Mouse (Mus musculus): ENCODE data around the gene 2510002D24Rik.
A peak's percentile ranks its signal among the peaks of the same experiment; 100 is the strongest.

2510002D24Rik gene

GRCm38 (mm10) chr16:18836468-18837208 is at the start of gene 2510002D24Rik, which contains the start of gene Gm28539:
2510002D24Rik (plus strand) TSS chr16:18836578.
Gm28539 (plus strand) TSS chr16:18836584.
- DNase-seq (ENCODE audit: low read depth, low spot score): peak; percentile 99

DNA sequence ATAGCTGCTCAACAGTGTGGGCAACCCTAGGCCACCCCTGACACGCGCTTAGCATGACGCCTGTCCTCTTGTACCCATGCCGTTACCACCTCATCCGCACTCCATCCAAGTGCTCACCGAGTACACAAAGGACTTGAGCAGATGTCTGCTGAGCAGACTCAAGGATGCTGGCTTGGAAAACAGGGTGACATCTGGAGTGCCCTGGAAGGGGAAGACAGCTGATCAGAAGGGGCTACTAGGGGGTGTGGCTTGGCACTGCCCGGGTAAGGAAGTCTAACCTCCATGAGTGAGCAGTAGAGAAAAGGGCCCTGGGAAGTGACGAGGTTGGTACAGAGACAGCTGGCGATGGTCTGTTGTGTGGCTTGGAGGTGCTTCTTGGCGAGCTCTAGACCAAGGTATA is 49.7 kb upstream of the 2510002D24Rik start:
- no peak for DNase-seq (ENCODE audit: low read depth, low spot score)

GRCm38 (mm10) chr16:18788627-18789406 is 47.6 kb upstream of the 2510002D24Rik start:
- no peak for DNase-seq (ENCODE audit: low read depth, low spot score)

GRCm38 (mm10) chr16:18795223-18795899 is 41.0 kb upstream of the 2510002D24Rik start:
- DNase-seq (ENCODE audit: low read depth, low spot score): no peak

GRCm38 (mm10) chr16:18796645-18797044 is 39.7 kb upstream of the 2510002D24Rik start:
- no peak for DNase-seq (ENCODE audit: low read depth, low spot score)

GRCm38 (mm10) chr16:18798151-18798550 is 38.2 kb upstream of the 2510002D24Rik start:
- no peak for DNase-seq (ENCODE audit: low read depth, low spot score)

GRCm38 (mm10) chr16:18798841-18799240 is 37.5 kb upstream of the 2510002D24Rik start:
- peak; percentile 38 for DNase-seq (ENCODE audit: low read depth, low spot score)

DNA sequence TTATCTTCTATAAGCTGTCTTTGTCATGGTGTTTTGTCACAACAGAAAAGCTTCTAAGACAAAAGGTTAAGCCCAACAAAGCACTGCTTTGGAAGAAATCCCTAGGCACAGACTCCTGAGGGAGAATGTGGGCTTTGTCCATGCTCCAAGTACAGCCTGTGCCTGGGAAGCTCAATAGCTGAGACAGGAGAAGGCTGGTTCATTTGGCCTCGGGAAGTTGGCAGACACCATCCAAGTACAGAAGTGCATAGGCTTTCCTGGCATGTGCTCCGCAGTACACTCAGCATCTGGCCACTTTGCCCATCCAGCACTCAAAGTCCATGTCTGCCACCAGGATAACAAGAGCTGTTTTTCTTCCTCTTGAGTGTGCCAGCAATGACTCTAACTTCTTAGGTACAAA is 30.6 kb upstream of the 2510002D24Rik start:
- no peak for DNase-seq (ENCODE audit: low read depth, low spot score)

DNA sequence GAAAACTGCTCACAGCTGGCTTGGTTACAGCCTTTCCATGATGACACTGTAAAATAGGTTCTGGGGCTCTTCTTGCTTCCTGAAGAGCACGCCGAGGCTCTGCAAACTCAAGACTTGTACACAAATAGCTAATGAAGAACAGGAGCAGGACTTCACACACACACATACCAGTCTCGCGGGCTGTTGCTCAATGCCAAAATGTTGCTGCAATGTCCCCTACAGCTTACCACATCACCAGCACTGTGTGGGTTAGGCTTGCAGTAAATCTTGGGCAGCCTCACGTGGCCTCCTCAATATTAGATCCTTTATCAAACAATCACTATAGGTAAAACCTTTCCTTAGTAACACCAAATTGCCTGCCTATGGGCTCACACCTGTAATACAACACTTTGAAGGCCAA is 27.4 kb upstream of the 2510002D24Rik start:
- DNase-seq (ENCODE audit: low read depth, low spot score): no peak

DNA sequence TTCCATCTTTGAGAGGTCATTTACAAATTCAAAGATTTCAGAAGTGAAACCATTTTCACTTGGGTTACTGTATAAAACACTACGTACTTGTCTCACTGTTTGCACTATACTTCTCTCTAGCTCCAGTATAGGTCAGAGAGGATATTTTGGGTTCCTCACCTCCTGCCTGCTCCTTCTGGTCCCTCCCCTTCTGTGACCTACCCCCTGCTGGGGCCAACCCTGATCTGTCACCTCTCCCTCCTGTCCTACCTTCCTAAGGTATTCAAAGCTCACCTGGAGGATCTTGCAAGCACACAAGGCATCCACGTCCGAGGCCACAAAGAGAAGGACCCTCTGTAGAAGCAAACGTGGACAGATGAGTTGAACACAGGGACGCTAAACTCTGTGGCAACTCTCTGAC is 25.3 kb upstream of the 2510002D24Rik start:
- DNase-seq (ENCODE audit: low read depth, low spot score): peak; percentile 65

DNA sequence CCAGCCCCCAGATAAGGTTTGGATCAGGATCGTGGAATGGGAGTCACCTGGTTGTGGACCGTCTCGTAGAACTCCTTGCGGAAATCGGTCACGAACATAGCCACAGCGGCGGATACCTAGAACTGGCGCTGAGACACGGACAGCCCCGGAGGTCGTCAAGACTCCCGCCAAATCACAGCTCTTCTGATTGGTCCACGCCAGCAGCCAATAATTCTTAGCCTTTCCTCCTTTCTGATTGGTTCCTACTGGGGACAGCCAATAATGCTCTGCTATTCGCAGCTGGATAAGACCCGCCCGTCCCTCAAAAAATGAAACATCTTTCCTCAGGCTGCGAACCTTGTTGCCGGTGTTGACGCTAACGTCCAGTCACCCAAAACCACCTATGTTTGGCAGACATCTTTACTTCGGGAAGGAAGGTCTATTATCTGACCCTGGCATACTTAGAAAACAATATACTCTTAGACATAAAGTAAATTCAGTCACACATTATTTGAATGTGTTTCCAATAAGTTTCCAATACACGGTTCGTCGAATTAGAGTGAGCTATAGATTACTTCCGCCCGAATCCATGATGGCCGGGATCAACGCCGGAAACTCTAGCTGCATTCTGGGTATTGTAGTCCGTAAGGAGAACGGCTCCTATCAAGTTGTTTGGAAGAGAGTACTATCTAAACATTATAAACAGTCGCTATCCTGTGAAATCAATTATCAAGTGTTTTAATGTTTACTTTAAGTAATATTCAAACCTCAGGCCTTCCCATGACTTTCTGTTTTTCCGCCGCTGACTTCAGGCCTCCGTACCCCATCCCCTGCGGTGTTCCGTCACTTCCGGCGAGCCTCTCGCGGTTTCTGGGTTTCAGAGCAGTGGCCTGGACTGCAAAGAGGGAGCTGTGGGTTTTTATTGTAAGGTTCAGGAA is 24.7 kb upstream of the 2510002D24Rik start, which contains the start of the genes Ufd1 and Cdc45:
Gene Ufd1 (plus strand): TSS at position 312 of the 917 bp plus-strand sequence.
Gene Cdc45 (minus strand): TSS at position 520 of the 917 bp plus-strand sequence.
- peak; percentile 99 for DNase-seq (ENCODE audit: low read depth, low spot score)

GRCm38 (mm10) chr16:18812385-18812910 is 23.9 kb upstream of the 2510002D24Rik start:
- DNase-seq (ENCODE audit: low read depth, low spot score): no peak

DNA sequence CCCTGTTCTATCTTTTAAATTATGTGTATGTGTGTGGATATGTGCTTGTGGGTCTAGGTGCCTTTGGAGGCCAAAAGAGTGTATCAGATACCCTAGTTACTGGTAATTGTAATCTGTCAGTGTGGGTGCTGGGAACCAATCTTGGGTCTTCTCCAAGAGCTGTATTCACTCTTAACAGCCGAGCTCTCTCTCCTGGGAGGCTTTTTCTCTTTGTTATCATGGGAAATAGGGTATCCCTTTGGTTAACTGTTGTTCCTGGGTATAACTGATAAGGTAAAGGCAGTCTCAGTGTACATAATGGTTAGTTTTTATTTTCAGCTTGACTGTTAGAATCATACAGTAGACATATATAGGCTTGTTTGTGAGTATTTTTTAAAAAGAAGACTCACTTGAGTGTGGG is 14.0 kb upstream of the 2510002D24Rik start:
- DNase-seq (ENCODE audit: low read depth, low spot score): no peak

- DNase-seq (ENCODE audit: low read depth, low spot score): no peak
These were observed 13.5 kb upstream of the 2510002D24Rik start for GRCm38 (mm10) chr16:18822925-18823324.

DNA sequence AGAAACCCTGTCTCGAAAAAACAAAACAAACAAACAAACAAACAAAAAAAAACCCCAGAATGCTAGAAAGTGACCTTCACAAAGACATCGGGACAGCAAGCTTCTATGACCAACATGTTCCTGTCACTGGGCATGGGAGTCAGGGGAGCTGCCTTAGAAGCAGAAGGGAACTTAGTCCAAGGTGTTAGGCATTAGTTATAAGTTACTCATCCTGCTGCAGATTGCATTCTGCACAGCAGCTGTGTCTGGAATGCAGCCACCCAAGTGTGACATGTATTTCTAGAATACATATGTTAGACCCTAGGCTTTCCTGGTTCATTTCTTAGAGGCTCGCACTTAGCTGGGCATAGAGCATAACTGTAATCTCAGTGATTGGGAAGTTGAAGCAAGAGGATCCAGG is 7.7 kb upstream of the 2510002D24Rik start:
- no peak for DNase-seq (ENCODE audit: low read depth, low spot score)

DNA sequence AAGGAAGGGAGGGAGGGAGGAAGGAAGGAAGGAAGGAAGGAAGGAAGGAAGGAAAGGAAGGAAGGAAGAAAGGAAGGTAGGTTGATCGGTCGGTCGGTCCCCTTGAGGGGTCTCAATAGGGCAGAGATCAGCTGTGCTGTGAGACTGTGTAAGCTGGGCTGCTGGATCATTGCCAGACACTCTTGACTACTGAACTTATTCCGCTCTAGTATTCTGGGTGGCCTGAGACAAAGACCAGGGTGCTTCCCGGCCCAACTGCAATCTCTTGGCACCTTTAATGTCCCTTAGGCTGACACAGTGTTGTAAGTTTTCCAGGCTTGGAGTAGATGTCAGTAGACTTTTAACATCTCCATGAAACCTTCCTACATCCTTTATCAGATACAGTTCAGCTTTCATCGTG is 7.3 kb upstream of the 2510002D24Rik start:
- DNase-seq (ENCODE audit: low read depth, low spot score): no peak

GRCm38 (mm10) chr16:18833486-18833885 is 2.9 kb upstream of the 2510002D24Rik start:
- no peak for DNase-seq (ENCODE audit: low read depth, low spot score)

GRCm38 (mm10) chr16:18836073-18836467 is 308 bp upstream of the 2510002D24Rik start:
- DNase-seq (ENCODE audit: low read depth, low spot score): no peak

- no peak for DNase-seq (ENCODE audit: low read depth, low spot score)
These were observed 2.0 kb downstream of the 2510002D24Rik start for GRCm38 (mm10) chr16:18838346-18838745.

- DNase-seq (ENCODE audit: low read depth, low spot score): peak; percentile 62
These were observed 10.0 kb downstream of the 2510002D24Rik start for GRCm38 (mm10) chr16:18846301-18846820.

Data from R1 (cell line).